Mouse (Mus musculus): ENCODE measurements at regions not wholly inside any gene's neighbourhood (a gene's known extent, or its start where the extent isn't known, plus 50 kb on each side); places are given as distances from the start of the nearest gene placed in this dataset.

- Histone ChIP-seq H3K36me3 (ENCODE audit: control insufficient read depth, insufficient read depth, low read length) (no peaks in the 10 kb centered on the region), H3K4me3 (ENCODE audit: low read depth, low read length) (no peak overlapping the region), H3K27me3 (ENCODE audit: control insufficient read depth, insufficient read depth, low read length) (no peaks in the 10 kb centered on the region), H3K9ac (ENCODE audit: low read length) (no peak overlapping the region), H3K27ac (replicated peaks; ENCODE audit: low read depth, low read length) (no peak overlapping the region), H3K9me3 (ENCODE audit: control insufficient read depth, low read length) (no peaks in the 10 kb centered on the region), H3K4me1 (ENCODE audit: control insufficient read depth, insufficient read depth, low read length) (no peaks in the 10 kb centered on the region), H3K4me2 (ENCODE audit: low read depth, severe bottlenecking) (no peak overlapping the region)
- ATAC-seq (ENCODE audit: insufficient number of reproducible peaks, low FRiP score, low TSS enrichment, low read depth) = no peak
- whole genome bisulfite sequencing = 84% methylated on average over 4 of the region's 4 CpGs
- DNase-seq (ENCODE audit: low spot score) = no peak
These were observed 906.8 kb downstream of the Kcnma1 start for GRCm38 (mm10) chr14:23107466-23107865.

All from limb, embryonic 11.5 days (tissue).